Mouse (Mus musculus) cerebellum, postnatal 36 days (tissue): ENCODE measurements around the gene Wwc1.

Source experiments
- DNase-seq, 2 experiments: peaks; one replicate each; pipeline ENCODE4 v3.0.0; 2021 to 2022; ENCODE audit warnings: mixed read lengths in 2 of 2

Wwc1 gene

DNA sequence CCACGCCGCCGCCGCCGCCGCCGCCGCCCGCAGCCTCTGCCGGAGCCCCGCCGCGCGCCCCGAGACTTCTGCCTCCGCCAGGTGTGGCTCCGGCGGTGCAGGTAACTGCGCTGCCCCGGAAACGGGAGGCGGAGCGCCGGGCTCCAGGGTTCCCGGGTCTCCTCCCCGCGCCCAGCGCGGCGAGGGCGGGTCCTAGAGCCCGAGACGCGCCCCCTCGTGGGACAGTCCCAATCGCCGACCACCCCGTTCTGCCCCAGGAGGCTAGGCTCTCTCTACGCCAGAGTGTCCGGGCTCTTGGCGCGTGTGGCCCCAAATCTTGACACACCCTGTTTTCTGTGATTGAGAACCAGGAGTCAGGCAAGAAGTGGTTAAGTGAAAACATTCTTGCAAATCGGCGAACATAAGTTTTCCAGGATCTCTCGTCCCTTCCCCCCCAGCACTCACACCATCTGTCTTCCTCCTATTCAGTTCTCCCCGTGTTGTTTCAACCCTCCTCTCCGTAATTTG lies at the start of gene Wwc1:
Wwc1 (minus strand) TSS at position 117 of the 507 bp plus-strand sequence.
- DNase-seq: peak; percentile 37 to 50

DNA sequence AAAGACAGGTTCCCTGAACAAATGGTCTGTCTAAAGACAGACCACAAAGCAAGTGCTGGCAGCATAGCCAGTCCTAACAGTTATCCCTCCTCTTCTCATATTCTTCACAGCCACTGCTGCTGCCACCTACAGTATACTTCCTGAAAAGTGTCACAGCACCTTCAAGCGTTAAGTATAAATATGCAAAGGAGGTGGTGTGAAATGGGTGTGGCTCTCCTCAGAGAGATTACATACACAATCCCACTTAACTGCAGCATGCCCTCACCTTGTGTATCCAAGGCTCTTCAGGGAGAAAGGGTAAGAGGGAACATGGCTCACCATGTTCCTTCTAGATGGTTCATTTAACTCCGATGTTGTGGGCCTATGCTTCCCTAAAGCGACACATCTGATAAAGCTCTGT lies 39.7 kb upstream of the Wwc1 start:
- DNase-seq: no peak

DNA sequence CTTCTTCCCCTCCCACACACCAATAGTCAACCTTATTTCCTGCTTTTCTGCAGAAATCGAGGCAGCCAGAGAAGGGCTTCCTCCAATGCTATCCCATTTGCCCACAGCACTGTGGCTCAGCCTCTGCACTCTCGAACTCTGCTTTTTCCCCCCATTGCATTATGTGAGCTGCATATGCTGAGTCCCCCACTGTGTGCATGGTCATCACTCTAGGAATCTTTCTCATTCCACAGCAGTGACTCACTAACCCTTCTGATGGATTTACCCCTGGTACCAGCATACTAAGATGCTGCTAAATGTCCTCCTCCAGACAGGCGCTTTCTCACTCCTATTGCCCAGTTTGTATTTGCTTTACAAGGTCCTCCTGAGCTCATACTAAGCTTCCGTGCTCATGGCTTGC lies 32.9 kb upstream of the Wwc1 start:
- no peak for DNase-seq

DNA sequence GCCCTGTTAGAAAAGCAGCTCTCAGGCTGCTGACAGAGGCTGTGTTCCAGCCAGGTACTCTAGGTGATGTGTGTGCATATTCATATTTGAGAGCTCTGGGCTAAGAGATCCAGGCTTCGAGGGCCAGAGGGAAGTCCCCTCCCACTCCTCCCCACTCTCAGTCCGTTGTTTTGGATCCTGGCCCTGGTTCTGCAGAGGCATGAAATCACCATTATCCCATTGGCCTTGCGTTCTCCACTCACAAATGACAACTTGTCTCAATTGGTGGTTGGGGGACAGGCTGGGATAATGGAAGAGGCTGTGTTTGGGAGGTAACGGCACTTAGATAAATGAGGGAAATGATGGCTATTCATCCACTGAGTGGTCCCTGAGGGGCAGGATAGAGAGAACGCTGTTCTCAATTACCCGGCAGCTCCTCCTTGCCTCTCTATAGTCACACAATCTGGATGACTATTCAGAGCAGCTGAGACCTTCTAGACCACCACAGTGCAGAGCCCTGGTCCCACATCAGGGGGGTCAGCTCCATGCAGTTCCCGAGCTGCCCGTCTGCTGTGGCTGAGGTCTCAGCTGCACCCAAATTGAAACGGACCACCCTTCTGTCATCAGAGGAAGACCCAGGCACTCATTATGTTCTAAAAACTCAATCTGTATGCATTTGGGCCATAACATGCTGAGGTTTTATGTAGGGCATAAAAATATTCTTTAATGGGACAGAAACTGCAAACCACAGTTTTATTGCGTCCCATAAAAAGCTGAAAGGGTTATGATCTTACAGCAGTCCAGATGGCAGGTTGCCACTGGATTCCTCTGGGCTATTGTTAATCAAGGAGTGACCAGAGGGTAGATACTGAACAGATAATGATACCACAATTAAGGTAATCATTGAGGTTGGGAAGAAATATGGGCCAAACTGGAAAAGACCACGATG lies 29.2 kb upstream of the Wwc1 start:
- no peak for DNase-seq

DNA sequence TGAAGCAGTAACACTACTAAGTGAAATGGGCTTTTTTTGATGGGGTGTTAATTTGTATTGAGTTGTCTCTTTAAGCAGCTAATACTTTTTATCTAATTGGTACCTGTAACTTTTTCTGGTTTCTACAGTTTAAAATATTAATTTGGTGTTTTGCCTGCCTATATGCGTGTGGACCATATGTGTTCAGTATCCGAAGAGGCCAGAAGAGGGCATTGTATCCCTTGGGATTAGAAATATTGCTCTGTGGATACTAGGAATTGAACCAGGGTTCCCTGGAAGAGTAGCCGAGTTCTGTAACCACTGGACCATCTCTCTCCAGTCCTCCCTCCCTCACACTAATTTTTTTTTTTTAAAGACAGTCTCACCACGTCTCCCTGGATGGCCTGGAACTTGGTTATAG lies 22.6 kb upstream of the Wwc1 start:
- no peak for DNase-seq

GRCm38 (mm10) chr11:36001282-36001970 lies 21.1 kb upstream of the Wwc1 start:
- peak; percentile 85 to 95 for DNase-seq

- no peak for DNase-seq
Measured at GRCm38 (mm10) chr11:36000585-36001281, 20.4 kb upstream of the Wwc1 start.

DNA sequence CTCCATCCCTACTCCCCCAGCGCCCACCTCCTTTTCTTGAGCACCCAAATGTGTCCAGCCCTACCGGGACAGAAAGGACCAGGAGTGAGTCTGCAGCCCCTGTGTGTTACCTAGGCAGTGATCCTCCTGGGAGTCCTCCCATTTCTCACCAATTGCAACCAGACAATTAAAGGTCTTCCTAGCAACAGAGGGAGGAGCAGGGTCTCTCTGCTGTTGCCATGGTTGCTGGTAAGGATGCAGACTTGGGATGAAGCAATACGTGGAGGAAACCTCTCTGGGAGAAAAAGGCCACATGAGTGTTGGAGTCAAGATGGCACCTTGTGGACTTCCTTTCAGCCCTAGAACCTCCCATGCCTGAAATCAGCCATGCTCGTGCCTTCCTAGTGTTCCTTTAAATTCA lies 19.7 kb upstream of the Wwc1 start:
- no peak for DNase-seq

GRCm38 (mm10) chr11:35998048-35998447 lies 17.7 kb upstream of the Wwc1 start:
- DNase-seq: no peak

DNA sequence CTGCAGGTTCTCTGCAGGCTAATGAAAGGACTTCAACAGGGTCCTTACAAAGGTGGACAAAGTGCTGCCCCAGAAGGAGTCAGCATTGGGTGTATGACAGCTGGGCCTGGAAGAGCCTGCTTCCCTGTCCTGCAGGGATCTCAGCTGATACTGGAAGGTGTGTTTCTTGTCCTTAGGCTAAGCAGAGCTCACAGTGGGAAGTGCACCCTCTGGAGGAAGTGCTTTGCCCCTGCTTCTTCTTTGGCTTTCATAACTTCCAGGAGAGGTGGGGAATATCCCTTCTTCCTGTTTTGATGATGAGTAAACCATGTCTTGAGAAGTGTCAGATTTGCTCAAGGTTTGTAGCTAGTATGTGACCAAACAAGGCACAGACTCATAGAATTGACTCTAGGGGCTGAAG lies 15.0 kb upstream of the Wwc1 start:
- DNase-seq: no peak

GRCm38 (mm10) chr11:35991846-35992245 lies 11.5 kb upstream of the Wwc1 start:
- DNase-seq: no peak

DNA sequence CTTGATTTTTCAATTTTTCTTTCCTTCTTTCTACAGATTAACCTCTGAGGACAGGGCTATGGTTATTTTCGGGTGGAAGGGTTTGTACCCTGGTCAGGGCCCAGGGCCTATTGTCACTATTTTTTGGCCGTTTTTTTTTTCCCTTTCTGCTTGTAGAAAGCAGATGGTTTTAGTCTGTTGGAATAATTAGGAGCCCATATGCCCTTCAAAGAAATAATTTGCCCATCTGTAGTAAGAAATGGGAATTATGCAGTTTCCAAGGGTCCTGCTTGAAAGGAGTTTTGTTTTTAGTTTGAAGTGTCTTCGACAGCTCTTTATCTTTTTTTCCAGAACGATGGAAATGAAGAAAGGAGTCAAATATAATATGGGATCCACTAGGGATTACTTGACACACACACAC lies 9.6 kb upstream of the Wwc1 start:
- no peak for DNase-seq

DNA sequence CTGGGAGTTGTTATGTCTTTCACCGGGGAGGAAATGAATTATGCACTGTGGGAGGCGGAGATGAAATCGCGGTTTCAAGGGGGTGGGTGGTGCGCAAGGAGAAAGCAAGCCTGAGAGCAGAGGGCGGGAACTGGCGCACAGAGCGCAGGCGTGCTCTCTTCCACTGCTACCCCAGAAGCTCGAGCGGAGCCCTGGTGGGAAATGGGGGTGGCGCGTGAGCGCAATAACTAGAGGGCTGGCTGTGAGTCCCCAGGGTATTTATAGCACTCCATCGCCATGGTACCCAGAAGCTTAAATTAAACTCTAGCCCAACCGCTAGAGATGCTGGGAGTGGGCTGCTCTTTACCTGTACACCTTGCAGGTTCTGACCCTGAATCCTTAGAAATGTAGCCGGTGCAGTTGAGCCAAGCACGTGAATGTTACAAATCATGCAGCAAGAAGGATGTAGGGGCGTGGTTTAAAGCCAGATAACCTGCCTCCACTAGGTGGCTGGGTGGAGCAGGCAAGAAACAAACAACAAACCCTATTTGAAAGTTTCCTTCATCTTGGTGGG lies 5.6 kb upstream of the Wwc1 start:
- DNase-seq: peak; percentile 45 to 46

DNA sequence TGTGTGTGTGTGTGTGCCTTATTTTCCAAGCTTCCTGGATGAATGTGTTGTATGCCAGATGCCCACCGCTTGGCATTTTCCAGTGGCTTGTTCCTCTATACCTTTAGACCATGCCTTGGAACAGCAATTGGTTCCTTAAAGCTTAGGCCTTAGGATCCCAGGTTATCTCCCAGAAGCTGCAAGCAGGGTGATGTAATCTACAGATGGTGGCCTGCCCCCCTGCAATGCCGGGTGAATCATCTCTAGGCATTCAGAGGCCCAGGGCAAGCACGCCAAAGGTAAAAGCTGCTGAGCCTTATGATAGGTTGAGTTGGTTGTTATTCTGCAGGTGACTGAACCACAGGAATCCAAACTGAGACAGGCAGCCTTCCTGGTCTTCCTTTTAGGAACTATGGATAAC lies 2.4 kb upstream of the Wwc1 start:
- DNase-seq: peak; percentile 72 to 76

DNA sequence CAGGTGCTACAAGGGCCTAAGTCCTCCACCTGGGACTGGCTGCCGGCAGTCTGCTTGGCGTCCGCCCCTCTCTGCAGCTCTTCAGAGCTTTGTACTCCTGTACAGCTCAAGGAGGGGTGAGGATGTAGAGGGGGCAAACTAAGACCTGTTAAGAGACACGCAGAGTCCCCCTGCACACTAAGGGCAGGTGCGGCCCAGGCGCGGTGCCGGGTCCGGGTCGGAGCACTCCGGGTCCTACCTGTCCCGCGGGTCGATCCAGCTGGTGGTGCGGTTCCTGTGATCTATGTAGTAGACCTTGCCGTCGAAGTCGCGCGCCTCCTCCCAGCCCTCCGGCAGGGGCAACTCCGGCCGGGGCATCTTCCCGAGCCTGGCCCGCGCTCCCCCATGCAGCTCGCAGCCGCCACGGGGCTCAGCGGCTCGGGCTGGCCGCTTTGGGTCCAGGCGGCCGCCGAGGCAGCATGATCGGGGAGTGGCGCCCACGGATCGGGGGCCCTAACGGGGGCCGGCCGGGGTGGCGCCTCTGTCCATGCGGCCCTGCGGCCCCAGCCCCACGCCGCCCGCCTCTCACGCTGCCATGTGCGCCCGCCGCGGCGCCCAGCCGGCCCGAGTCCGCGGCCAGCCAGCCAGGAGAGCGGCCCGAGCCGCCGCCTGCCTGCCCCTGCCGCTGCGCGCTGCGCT lies 455 bp downstream of the Wwc1 start:
- DNase-seq: peak; percentile 24 to 29

DNA sequence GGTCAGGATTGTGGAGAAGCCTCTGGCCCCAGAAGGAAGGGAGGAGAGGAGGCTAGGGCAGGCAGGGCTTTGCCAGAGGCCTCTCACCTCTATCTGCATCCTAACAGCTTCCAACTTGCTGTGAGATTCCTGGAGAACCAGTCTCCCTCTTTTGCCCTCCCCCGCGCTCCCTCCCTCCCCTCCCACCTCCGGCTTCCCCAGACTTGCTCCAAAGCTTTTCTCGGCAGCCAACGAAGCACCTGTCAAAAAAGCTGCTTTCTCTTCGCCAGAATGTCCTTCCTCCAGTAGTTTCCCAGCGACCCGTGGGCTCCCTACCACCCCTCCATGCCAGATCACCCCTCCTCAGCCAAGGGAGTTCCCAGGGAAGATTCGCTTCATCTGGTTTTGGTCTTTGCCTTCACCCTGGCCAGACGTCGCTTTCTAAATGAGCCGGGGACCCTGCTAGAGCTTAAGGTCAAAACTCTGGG lies 1.0 kb downstream of the Wwc1 start:
- no peak for DNase-seq

DNA sequence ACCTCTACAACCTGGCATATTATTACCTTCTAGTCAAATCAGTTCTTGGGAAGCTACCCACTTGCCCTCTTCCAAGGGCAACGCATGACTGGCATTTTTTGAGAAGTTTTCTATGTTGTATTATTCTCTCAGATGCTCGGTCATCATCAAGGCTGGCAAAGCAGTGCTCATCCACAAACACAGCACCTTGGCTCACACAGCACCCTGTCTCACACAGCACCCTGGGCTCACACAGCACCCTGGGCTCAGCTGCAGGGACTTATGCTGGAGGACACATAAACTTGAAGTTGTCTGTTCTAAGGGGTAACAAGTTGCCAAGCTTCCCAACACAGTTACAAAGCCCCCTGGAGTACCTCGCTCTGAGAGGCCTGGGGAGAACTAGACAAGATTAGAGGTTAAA lies 2.5 kb downstream of the Wwc1 start:
- DNase-seq: no peak

DNA sequence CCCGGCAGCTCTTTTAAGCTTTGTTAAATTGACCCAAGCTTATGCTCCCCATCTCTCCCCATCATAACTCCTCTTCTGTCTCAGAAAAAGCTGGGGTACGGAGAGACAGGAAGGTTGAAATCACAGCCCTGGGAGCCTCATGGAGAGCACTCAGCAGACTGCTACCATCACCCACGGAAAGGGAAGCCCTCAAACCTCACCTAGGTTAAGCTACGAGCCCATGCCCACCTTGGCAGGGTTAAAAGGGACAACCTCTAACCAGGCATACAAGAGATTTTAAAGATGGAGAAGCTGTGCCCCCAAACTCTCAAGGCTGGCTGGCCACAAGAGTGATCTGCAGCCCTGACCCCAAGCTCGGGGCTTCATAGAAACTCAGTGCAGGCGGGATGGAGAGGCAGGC lies 3.2 kb downstream of the Wwc1 start:
- no peak for DNase-seq

DNA sequence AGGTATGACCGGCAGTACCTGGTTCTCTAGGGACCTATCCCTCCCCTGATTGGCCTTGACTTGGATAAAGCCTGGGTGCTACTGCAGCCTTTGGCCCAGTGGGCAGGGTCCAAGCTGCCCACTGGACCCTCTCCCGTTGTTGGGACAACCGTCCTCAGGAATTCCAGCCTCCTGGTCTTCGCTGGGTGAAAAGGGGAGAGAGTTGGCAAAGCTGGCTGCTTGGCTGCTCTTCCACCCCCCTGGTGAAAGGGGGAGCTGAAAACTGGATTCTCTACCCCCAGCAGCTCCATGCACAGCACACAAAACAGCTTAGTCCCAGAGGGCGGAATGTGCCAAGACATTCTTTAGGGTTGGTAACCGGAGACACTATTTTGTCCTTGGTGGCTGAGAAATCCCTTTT lies 3.8 kb downstream of the Wwc1 start:
- DNase-seq: no peak

GRCm38 (mm10) chr11:35974632-35975450 lies 5.5 kb downstream of the Wwc1 start:
- no peak for DNase-seq

DNA sequence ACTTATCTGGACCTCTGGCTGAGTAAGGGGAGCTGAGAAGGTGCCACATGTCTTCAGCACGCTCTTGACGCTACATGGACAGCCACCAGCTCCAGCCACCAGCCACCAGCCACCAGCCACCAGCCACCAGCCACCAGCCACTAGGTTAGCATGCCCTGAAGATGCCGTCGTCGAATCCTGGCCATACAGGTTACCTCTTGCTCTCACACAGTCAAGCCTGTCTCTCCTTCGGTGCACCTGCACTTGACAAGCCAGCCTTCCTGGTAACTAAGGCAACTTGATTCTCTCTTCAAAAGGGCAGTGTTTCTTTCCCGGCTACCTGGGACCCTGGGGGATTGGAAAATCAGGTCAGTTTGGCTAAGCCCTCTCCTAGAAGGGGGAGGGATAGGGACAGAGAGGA lies 7.2 kb downstream of the Wwc1 start:
- DNase-seq: no peak
